8 mouse cellular contexts compared by ENCODE assay signal in genomic region chr7:6362268-6363046, GRCm38 (mm10). TPM values are rescaled to one million over a fixed set of nuclear protein-coding genes. Genes with fewer than 3 reads are reported as not detected.
DNase-seq lines count a peak whose midpoint lies in the region; ATAC-seq and TF ChIP-seq lines count a peak whose summit lies in the region.

No protein-coding gene starts in this region.

- H3K9ac ChIP-seq in hindbrain, embryonic 13.5 days = peak overlapping the region; percentile 73

- CTCF ChIA-PET in Patski (lab: Charles Lee) = interaction anchor here (0.9 to 1.8 kb wide), 3 partner anchors 12 to 73 kb away, joined by 3 to 4 read pairs (median 4); no protein-coding TSS in a partner anchor

- H3K4me2 ChIP-seq in hindbrain, embryonic 13.5 days = peak overlapping the region; percentile 64

- H3K27me3 ChIP-seq in Patski = no peaks in the 10 kb centered on the region
- H3K27me3 ChIP-seq in hindbrain, embryonic 13.5 days = no peaks in the 10 kb centered on the region

- H3K4me1 ChIP-seq in hindbrain, embryonic 13.5 days (replicated peaks) = peaks cover 15% of the 10 kb centered on the region

- no peak for TF ChIP-seq CTCF in Patski (IDR thresholded peaks at IDR 0.05)

- POLR2A ChIA-PET in Patski (lab: Charles Lee) = interaction anchor here (0.6 kb wide), 1 partner anchor 15 kb away, joined by 5 read pairs; no protein-coding TSS in a partner anchor

- H3K9me3 ChIP-seq in hindbrain, embryonic 13.5 days = no peaks in the 10 kb centered on the region

- ATAC-seq in Patski = peak; percentile 97
- ATAC-seq in hindbrain, embryonic 13.5 days (ENCODE audit: low FRiP score) = peak; percentile 93

- peak overlapping the region; percentile 95 for H3K27ac ChIP-seq in hindbrain, embryonic 13.5 days

- in situ Hi-C loops in Patski (cut with MboI; ENCODE audit: low pct_unique_long_range_greater_than_20kb) = loop anchor here (5.0 kb wide), 2 partner anchors 365 to 555 kb away; no protein-coding TSS in a partner anchor

- H3K4me3 ChIP-seq in hindbrain, embryonic 13.5 days = peak overlapping the region; percentile 54

- H3K36me3 ChIP-seq in hindbrain, embryonic 13.5 days = no peaks in the 10 kb centered on the region

- DNase-seq in Patski (ENCODE audit: low read depth, low spot score) = peak; percentile 95
- DNase-seq in cerebellum, postnatal 14 days = peak; percentile 99
- peak; percentile 98 to 99 for DNase-seq in frontal cortex, postnatal 14 days (ENCODE audit: low spot score in 2 of 2)
- DNase-seq in layer of hippocampus, postnatal 25 days (ENCODE audit: extremely low spot score in 1 of 2, low spot score in 1 of 2) = peak; percentile 84 to 88
- peak; percentile 99 for DNase-seq in lung, postnatal 25 days (ENCODE audit: low spot score)
- DNase-seq in retina, embryonic 14.5 days (ENCODE audit: low spot score) = peak; percentile 100
- DNase-seq in thymus, postnatal 4 days = peak; percentile 96

- WGBS in hindbrain, embryonic 13.5 days = under 1% methylated on average over 38 of the region's 38 CpGs

RNA-seq across cellular contexts. Expression of gene Zfp78, which starts 0.6 kb away (rescaled TPM):
- 3.4 TPM for polyA plus RNA-seq in Patski (2021)
- 3.6 and 4.2 TPM in 2 replicates for polyA plus RNA-seq in hindbrain, embryonic 13.5 days (2015; fragmentation: Nextera tagmentation; extraction: Ambion mirVana)
- 1 to 10 TPM; 3.8 to 5.6 TPM for total RNA-seq in layer of hippocampus, postnatal 25 days (2021)

RNA-seq across cellular contexts. Expression of gene Gm3854, which starts 18.9 kb away (rescaled TPM):
- polyA plus RNA-seq in Patski (2021) = 0.99 TPM
- polyA plus RNA-seq in hindbrain, embryonic 13.5 days (2015; fragmentation: Nextera tagmentation; extraction: Ambion mirVana) = 6.7 and 9.0 TPM in 2 replicates
- 1 to 10 TPM; 5.8 to 6.7 TPM for total RNA-seq in layer of hippocampus, postnatal 25 days (2021)

RNA-seq across cellular contexts. Expression of gene Zfp28, which starts 20.6 kb away (rescaled TPM):
- polyA plus RNA-seq in Patski (2021) = 7.6 TPM
- polyA plus RNA-seq in hindbrain, embryonic 13.5 days (2015; fragmentation: Nextera tagmentation; extraction: Ambion mirVana) = 16.2 and 17.0 TPM in 2 replicates
- total RNA-seq in layer of hippocampus, postnatal 25 days (2021) = 1 to 10 TPM; 6.7 to 7.8 TPM

RNA-seq across cellular contexts. Expression of gene Zfp583, which starts 31.4 kb away (rescaled TPM):
- polyA plus RNA-seq in Patski (2021) = not detected
- 13.0 and 15.7 TPM in 2 replicates for polyA plus RNA-seq in hindbrain, embryonic 13.5 days (2015; fragmentation: Nextera tagmentation; extraction: Ambion mirVana)
- 10 to 100 TPM; 10.2 to 12.0 TPM for total RNA-seq in layer of hippocampus, postnatal 25 days (2021)

RNA-seq across cellular contexts. Expression of gene Smim17, which starts 36.1 kb away (rescaled TPM):
- polyA plus RNA-seq in Patski (2021) = 0.36 TPM
- 3.7 and 4.2 TPM in 2 replicates for polyA plus RNA-seq in hindbrain, embryonic 13.5 days (2015; fragmentation: Nextera tagmentation; extraction: Ambion mirVana)
- 10 to 100 TPM; 18.4 to 22.0 TPM for total RNA-seq in layer of hippocampus, postnatal 25 days (2021)

Comparison
In these comparisons a context has a peak if more than half of its experiments do, and no peak if none do; other contexts are left out.
1. Peak in every context shown above with its lines: DNase-seq, ATAC-seq, H3K4me3 ChIP-seq and H3K27ac ChIP-seq.